Mouse (Mus musculus): ENCODE data around the gene Gm21876.
"Not testable (repeated sequence)": the region's sequence is repeated elsewhere in the genome, so short reads cannot be mapped to it uniquely, and the experiment has no call there.

Gm21876 gene

DNA sequence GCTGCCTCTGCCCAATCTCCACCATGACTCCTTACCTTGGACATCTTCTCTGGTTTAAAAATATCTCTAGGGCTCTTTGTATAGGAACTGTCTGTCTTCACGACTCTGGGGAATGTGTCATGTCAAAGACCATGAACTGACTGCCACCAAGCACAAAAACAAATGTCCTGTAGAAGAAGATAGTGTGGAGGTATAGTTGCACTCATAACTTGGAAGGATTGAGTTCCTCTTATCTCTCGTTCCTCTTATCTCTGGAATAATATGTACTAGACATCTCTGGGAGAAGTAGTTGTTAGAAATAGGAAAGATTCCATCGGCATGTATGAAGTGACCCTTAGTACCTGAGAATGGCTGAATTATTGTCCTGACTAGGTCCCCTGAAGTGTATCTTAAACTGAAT, at the start of gene Gm21876:
Gm21876 (minus strand) TSS at position 101 of the 400 bp plus-strand sequence.
- no peak for DNase-seq (ENCODE audit: low read depth, low spot score)

DNA sequence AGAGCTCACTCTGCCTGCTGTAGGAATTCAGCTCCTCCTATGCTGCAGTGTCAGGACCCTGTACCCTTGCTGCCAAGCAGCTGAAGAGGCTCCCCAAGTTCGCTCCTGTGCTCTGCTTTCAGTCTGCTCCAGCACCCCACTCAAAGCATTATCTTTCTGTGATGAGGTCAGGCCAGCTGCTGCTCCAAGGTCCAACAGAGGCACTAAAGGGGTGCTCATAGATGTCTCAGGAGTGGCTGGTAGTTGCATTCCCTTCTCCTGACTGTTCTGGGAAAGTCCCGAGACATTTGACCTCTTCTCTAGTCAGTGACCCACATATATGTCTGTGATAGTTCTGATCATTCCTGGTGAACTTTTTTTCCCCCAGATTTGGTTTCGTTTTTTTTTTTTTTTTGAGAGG, 45.0 kb upstream of the Gm21876 start:
- DNase-seq (ENCODE audit: low read depth, low spot score), result no peak

DNA sequence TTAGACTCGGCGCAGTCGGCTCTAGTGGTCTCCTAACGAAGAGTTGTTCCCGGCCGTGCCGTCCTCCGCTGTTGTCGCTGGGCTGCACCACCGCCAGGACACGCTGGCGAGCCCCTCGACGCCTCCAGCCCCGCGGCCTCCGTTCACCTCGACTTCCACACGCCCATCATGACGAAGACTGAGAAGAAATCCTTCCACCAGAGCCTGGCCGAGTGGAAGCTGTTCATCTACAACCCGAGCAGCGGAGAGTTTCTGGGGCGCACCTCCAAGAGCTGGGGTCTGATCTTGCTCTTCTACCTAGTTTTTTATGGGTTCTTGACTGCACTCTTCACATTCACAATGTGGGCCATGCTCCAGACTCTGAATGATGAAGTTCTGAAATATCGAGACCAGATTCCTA, 28.8 kb downstream of the Gm21876 start:
- DNase-seq (ENCODE audit: low read depth, low spot score), result not testable (repeated sequence)
